Mouse (Mus musculus) ES-E14 (cell line): ENCODE results near the gene St8sia1.

Experiments used
- CHD2 ChIP-seq: IDR thresholded peaks from 2 replicates; pipeline ENCODE4 v1.6.1; 2014; ENCODE audit warnings: mild to moderate bottlenecking, low read depth, low read length, inconsistent platforms
- HCFC1 ChIP-seq: IDR thresholded peaks from 2 replicates; pipeline ENCODE4 v1.6.1; 2012; ENCODE audit warnings: low read length, inconsistent platforms, borderline replicate concordance; ENCODE audit not compliant: insufficient read depth
- ZC3H11A ChIP-seq: IDR thresholded peaks from 2 replicates; pipeline ENCODE4 v1.6.1; 2012; ENCODE audit warnings: low read depth, mild to moderate bottlenecking, inconsistent platforms, low read length, borderline replicate concordance
- ZNF384 ChIP-seq: IDR thresholded peaks from 2 replicates; pipeline ENCODE4 v1.6.1; 2012; ENCODE audit warnings: low read depth, low read length, inconsistent platforms

DNA sequence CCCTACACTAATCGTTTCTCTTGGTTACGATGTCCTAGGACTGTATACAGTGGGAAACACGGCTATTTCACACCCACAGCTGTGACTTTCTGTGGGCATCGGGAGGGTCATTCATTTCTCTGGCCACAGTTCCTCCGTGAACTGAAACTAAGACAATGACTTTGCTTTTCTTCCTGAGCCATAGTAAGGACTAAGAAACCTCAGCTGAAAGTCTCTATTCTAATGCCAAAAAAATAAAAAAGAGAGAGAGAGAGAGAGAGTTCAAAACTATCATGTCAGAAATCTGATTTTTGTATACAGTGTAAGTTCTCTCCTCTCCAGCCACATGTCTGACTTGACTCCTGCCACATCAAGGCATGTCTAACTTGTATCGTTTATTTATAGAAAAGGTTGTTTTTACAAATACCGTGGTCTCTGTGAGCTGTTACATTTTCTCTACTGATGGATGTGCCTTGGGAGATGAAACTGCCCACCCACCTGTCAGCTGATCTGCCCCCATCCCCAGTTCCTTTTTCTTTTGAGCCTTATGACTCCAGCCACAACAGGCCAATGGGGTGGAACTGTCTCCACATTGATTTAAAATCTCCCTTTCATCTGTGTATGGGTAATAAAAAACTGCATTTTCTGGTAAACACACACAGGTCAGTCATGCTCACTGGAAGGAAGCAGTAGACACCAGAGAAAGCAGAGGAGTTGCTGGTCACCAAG lies 94.4 kb downstream of the St8sia1 start:
- TF ChIP-seq ZC3H11A (no peak), HCFC1 (no peak), ZNF384 (no peak), CHD2 (no peak)
